Mouse (Mus musculus) E14TG2a.4 (cell line): Measurements from ENCODE around the gene Utf1.

Experiments
- CTCF ChIP-seq: conservative IDR thresholded peaks from 2 replicates; pipeline ENCODE4 v1.5.1; 2014; ENCODE audit warnings: low read length
- NANOG ChIP-seq: IDR thresholded peaks from 2 replicates; pipeline ENCODE4 v1.6.1; 2014; ENCODE audit warnings: borderline replicate concordance, low read length, mixed read lengths
- POU5F1 ChIP-seq: IDR thresholded peaks from 2 replicates; pipeline ENCODE4 v1.6.1; 2014; ENCODE audit warnings: low read length, borderline replicate concordance

GRCm38 (mm10) chr7:139898606-139899005, 45.0 kb upstream of the Utf1 start:
- no peak for TF ChIP-seq CTCF
- TF ChIP-seq POU5F1 = no peak
- no peak for TF ChIP-seq NANOG
